Mouse (Mus musculus): ENCODE measurements at regions not wholly inside any gene's neighbourhood (a gene's known extent, or its start where the extent isn't known, plus 50 kb on each side); places are given as distances from the start of the nearest gene placed in this dataset.

- Histone ChIP-seq H3K27me3 (ENCODE audit: control insufficient read depth, insufficient read depth, low read length) (no peaks in the 10 kb centered on the region), H3K4me3 (replicated peaks; ENCODE audit: low read length) (no peak overlapping the region), H3K4me1 (replicated peaks; ENCODE audit: control insufficient read depth, insufficient read depth, low read length) (peaks cover 9% of the 10 kb centered on the region; the same call in 1 of the 2 replicates), H3K36me3 (replicated peaks; ENCODE audit: control insufficient read depth, insufficient read depth) (no peaks in the 10 kb centered on the region), H3K9ac (no peak overlapping the region), H3K9me3 (ENCODE audit: control insufficient read depth, low read length) (no peaks in the 10 kb centered on the region), H3K27ac (no peak overlapping the region), H3K4me2 (replicated peaks) (no peak overlapping the region)
- ATAC-seq (ENCODE audit: low FRiP score) (no peak), DNase-seq (ENCODE audit: low spot score) (no peak)
- WGBS, result 88% methylated on average over 4 of the region's 4 CpGs
Observed at GRCm38 (mm10) chr14:76631181-76631580, 74.5 kb upstream of the Serp2 start.

- H3K9me3 ChIP-seq (ENCODE audit: control insufficient read depth, low read length), result no peaks in the 10 kb centered on the region
- no peak for ATAC-seq (ENCODE audit: low FRiP score)
- H3K9ac ChIP-seq, result no peak overlapping the region
- H3K36me3 ChIP-seq (replicated peaks; ENCODE audit: control insufficient read depth, insufficient read depth), result no peaks in the 10 kb centered on the region
- DNase-seq (ENCODE audit: low spot score), result no peak
- peaks cover 20% of the 10 kb centered on the region for H3K4me1 ChIP-seq (replicated peaks; ENCODE audit: control insufficient read depth, insufficient read depth, low read length)
- H3K4me3 ChIP-seq (replicated peaks; ENCODE audit: low read length), result no peak overlapping the region
- no peaks in the 10 kb centered on the region for H3K27me3 ChIP-seq (ENCODE audit: control insufficient read depth, insufficient read depth, low read length)
- 84% methylated on average over 11 of the region's 11 CpGs for WGBS
- no peak overlapping the region for H3K27ac ChIP-seq
- H3K4me2 ChIP-seq (replicated peaks), result no peak overlapping the region
Observed at GRCm38 (mm10) chr14:76629913-76630478, 73.3 kb upstream of the Serp2 start.

DNA sequence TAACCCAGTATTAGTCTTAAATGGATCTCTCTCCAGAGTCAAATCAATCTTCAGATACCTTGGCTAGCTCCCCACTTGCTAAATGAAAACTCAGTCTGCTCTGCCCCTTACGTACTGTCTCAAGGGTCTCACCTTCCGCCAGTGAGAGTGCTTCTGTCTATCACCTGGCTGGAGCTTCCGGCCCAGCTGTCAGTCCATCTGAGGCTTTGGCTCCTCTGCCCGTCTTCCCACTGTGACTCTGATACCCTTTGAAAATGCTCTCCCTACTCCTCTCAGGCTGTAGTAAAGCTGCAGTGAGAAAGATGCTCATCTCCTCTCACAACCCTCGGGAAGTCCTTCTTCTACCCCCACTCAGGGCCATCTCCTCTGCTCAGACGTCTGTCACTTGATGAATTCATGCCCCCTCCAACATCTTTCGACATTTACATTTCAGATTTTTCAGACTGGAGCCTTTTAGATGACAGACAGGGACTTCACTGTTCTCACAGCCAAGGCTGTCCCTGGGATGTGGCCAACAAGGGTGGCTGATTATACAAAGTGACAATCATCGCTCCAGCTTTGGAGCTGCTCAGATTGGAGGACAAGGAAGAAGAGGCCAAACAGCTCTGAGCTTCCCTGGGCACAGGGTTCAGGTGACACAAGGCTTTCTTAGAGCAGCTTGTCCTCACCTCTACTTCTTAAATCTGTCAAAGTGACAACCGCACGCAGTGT, 71.6 kb upstream of the Serp2 start:
- no peaks in the 10 kb centered on the region for H3K27me3 ChIP-seq (ENCODE audit: control insufficient read depth, insufficient read depth, low read length)
- H3K36me3 ChIP-seq (replicated peaks; ENCODE audit: control insufficient read depth, insufficient read depth), result no peaks in the 10 kb centered on the region
- H3K9ac ChIP-seq, result no peak overlapping the region
- WGBS, result 67% methylated on average over 10 of the region's 10 CpGs
- H3K4me1 ChIP-seq (replicated peaks; ENCODE audit: control insufficient read depth, insufficient read depth, low read length), result peaks cover 28% of the 10 kb centered on the region
- DNase-seq (ENCODE audit: low spot score) (no peak), ATAC-seq (ENCODE audit: low FRiP score) (no peak)
- no peak overlapping the region for H3K4me3 ChIP-seq (replicated peaks; ENCODE audit: low read length)
- H3K4me2 ChIP-seq (replicated peaks), result no peak overlapping the region
- H3K9me3 ChIP-seq (ENCODE audit: control insufficient read depth, low read length), result no peaks in the 10 kb centered on the region
- no peak overlapping the region for H3K27ac ChIP-seq

DNA sequence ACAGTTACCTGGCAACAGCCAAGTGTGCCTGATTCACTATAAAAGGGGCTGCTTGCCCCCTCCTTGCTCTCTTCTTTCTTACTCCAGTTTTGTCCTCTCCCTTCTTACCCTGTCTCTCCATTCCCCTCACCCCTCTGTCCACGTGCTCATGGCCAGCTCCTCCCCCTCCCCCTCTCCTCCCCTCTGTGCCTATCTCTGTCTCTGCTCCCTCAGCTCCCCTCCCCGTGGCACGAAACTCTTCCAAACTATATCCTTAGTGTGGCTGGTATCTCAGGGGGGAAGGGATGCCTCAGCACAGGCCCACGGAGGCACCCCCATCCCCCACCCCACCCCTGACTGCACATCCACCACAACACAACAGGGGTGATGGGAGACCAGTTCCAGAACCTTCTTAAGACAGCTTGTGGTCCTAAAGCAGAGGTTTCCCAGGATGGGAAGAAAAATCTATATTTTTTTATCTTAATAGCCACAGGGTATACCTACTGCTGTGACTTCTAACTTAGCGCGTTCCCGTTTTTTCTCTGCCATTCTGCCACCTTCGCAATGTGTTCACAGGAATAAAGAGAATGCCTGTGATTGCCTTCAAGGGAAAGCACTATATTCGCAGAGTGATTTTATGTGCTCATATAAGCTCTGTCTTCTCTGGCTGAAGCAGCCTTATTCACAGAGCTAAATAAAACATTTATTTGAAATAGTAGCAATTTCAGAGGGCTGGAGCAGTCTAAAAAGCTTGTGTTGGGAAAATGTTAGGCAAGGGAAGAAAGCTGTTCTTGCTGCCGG, 69.1 kb upstream of the Serp2 start:
- peak; percentile 51 for ATAC-seq (ENCODE audit: low FRiP score)
- no peaks in the 10 kb centered on the region for H3K27me3 ChIP-seq (ENCODE audit: control insufficient read depth, insufficient read depth, low read length)
- H3K36me3 ChIP-seq (replicated peaks; ENCODE audit: control insufficient read depth, insufficient read depth), result no peaks in the 10 kb centered on the region
- H3K27ac ChIP-seq, result peak overlapping the region; percentile 58
- peaks cover 35% of the 10 kb centered on the region for H3K4me1 ChIP-seq (replicated peaks; ENCODE audit: control insufficient read depth, insufficient read depth, low read length)
- H3K4me2 ChIP-seq (replicated peaks), result no peak overlapping the region
- no peak for DNase-seq (ENCODE audit: low spot score)
- WGBS, result 51% methylated on average over 10 of the region's 10 CpGs
- H3K4me3 ChIP-seq (replicated peaks; ENCODE audit: low read length), result no peak overlapping the region
- no peaks in the 10 kb centered on the region for H3K9me3 ChIP-seq (ENCODE audit: control insufficient read depth, low read length)
- H3K9ac ChIP-seq, result 0 out of 2 replicates have a peak overlapping the region, but pooled peaks have one; percentile 6

GRCm38 (mm10) chr14:76624626-76625378, 68.1 kb upstream of the Serp2 start:
- Histone ChIP-seq H3K9me3 (ENCODE audit: control insufficient read depth, low read length) (no peaks in the 10 kb centered on the region), H3K27ac (peak overlapping the region; percentile 58; the same call in 1 of the 2 replicates), H3K36me3 (replicated peaks; ENCODE audit: control insufficient read depth, insufficient read depth) (no peaks in the 10 kb centered on the region), H3K9ac (no peak overlapping the region), H3K4me3 (replicated peaks; ENCODE audit: low read length) (no peak overlapping the region), H3K4me1 (replicated peaks; ENCODE audit: control insufficient read depth, insufficient read depth, low read length) (peaks cover 35% of the 10 kb centered on the region), H3K4me2 (replicated peaks) (no peak overlapping the region), H3K27me3 (ENCODE audit: control insufficient read depth, insufficient read depth, low read length) (no peaks in the 10 kb centered on the region)
- no peak for DNase-seq (ENCODE audit: low spot score)
- WGBS, result 46% methylated on average over 7 of the region's 7 CpGs
- no peak for ATAC-seq (ENCODE audit: low FRiP score)

GRCm38 (mm10) chr14:76623371-76623988, 66.8 kb upstream of the Serp2 start:
- DNase-seq (ENCODE audit: low spot score) (no peak), ATAC-seq (ENCODE audit: low FRiP score) (no peak)
- Histone ChIP-seq H3K4me1 (replicated peaks; ENCODE audit: control insufficient read depth, insufficient read depth, low read length) (peaks cover 35% of the 10 kb centered on the region), H3K4me3 (replicated peaks; ENCODE audit: low read length) (no peak overlapping the region), H3K36me3 (replicated peaks; ENCODE audit: control insufficient read depth, insufficient read depth) (no peaks in the 10 kb centered on the region), H3K9ac (no peak overlapping the region), H3K27ac (peak overlapping the region; percentile 34), H3K9me3 (ENCODE audit: control insufficient read depth, low read length) (no peaks in the 10 kb centered on the region), H3K4me2 (replicated peaks) (0 out of 2 replicates have a peak overlapping the region, but pooled peaks have one; percentile 6), H3K27me3 (ENCODE audit: control insufficient read depth, insufficient read depth, low read length) (no peaks in the 10 kb centered on the region)
- 31% methylated on average over 10 of the region's 10 CpGs for WGBS

GRCm38 (mm10) chr14:76622634-76623291, 66.1 kb upstream of the Serp2 start:
- Histone ChIP-seq H3K27ac (peak overlapping the region; percentile 34), H3K4me3 (replicated peaks; ENCODE audit: low read length) (no peak overlapping the region), H3K27me3 (ENCODE audit: control insufficient read depth, insufficient read depth, low read length) (no peaks in the 10 kb centered on the region), H3K4me1 (replicated peaks; ENCODE audit: control insufficient read depth, insufficient read depth, low read length) (peaks cover 35% of the 10 kb centered on the region), H3K4me2 (replicated peaks) (0 out of 2 replicates have a peak overlapping the region, but pooled peaks have one; percentile 6), H3K36me3 (replicated peaks; ENCODE audit: control insufficient read depth, insufficient read depth) (no peaks in the 10 kb centered on the region), H3K9me3 (ENCODE audit: control insufficient read depth, low read length) (no peaks in the 10 kb centered on the region), H3K9ac (no peak overlapping the region)
- peak; percentile 37 for DNase-seq (ENCODE audit: low spot score)
- 3% methylated on average over 11 of the region's 11 CpGs for WGBS
- ATAC-seq (ENCODE audit: low FRiP score), result peak; percentile 51; the same call in 1 of the 2 replicates

GRCm38 (mm10) chr14:76619038-76619409, 62.3 kb upstream of the Serp2 start:
- no peak overlapping the region for H3K9ac ChIP-seq
- H3K4me2 ChIP-seq (replicated peaks), result no peak overlapping the region
- no peaks in the 10 kb centered on the region for H3K9me3 ChIP-seq (ENCODE audit: control insufficient read depth, low read length)
- ATAC-seq (ENCODE audit: low FRiP score) (no peak), DNase-seq (ENCODE audit: low spot score) (no peak)
- peaks cover 19% of the 10 kb centered on the region for H3K4me1 ChIP-seq (replicated peaks; ENCODE audit: control insufficient read depth, insufficient read depth, low read length)
- H3K27ac ChIP-seq, result 0 out of 2 replicates have a peak overlapping the region, but pooled peaks have one; percentile 15
- H3K27me3 ChIP-seq (ENCODE audit: control insufficient read depth, insufficient read depth, low read length), result no peaks in the 10 kb centered on the region
- no peak overlapping the region for H3K4me3 ChIP-seq (replicated peaks; ENCODE audit: low read length)
- no peaks in the 10 kb centered on the region for H3K36me3 ChIP-seq (replicated peaks; ENCODE audit: control insufficient read depth, insufficient read depth)
- WGBS, result 71% methylated on average over 7 of the region's 7 CpGs
